Mouse (Mus musculus) right cerebral cortex, adult 2 months (tissue): ENCODE results near the gene Slc17a3.

Experiments
- DNase-seq, 2 experiments: peaks; one replicate each; pipeline ENCODE4 v3.0.0; 2021 to 2022; ENCODE audit warnings: low spot score in 2 of 2

Gene Slc17a3

DNA sequence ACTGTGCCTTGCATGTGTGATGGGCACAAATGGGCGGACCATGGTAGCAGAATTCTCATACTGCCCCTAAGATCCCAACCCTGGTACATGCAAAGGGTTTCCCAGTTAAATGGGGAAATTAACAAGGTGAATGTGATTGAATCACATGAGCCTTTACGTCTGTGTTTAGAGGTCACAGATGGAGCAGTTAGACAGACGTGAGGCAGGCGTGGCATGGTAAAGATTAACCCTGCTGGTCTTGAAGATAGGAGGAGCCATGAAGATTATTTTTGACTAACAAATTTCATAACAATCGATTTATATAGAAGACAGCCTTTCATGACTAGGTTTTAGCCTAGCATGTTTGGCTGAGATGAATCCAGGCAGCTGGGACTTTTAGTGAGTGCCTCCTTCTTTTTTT is 33.9 kb downstream of the Slc17a3 start:
- DNase-seq, result no peak

DNA sequence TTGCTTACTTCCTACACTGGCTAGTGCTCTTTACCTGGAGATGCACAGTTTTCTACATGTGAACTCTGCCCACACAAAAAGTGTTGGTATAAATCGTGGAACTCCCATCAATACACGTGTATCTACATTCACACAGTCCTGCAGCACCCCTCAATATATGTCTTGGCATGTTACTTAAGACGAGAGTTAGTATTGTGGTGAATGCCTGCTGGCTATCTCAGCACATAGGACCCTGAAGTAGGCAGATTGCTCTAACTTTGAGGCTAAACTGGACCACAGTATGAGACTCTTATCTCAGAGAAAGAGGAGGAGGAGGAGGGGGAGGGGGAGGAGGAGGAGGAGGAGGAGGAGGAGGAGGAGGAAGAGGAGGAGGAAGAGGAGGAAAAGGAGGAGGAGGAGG is 39.9 kb downstream of the Slc17a3 start:
- DNase-seq, result no peak

DNA sequence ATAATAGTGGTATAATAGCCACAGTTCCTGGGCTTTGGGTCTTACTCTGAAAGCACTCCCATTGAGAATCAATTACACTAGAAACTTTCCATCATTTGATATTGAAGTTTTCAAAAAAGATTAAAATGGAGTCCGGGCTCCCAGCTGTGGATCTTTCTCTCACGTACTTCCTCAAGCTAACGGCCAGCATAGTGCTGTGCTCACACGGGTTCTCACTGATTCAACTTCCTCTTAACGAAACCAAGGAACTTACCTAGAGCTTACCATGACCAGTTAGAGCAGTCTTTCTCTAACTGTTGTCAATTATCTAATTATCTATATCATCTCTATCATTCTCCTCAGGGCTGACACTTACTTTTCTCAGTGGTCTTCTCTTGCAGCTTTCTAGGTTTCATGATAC is 40.4 kb downstream of the Slc17a3 start:
- DNase-seq, result no peak

DNA sequence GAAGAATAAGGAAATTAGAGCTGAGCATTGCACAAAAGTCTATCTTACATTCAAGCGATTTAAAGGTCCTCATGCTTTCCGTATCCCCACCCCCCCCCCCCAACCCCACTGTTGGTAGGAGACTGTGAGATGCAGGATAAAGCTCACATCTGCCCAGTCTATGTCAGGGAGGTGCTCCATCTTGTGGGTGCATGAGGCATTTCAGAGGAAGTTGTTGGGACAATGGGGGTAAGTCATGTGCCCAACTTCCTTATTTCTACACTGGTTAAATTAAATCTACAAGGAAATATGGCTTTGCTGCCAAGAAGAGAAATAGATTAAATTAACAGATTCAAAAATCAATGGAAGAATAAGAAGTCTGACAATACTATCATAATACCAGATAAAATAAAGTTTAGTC is 46.3 kb downstream of the Slc17a3 start:
- no peak for DNase-seq

DNA sequence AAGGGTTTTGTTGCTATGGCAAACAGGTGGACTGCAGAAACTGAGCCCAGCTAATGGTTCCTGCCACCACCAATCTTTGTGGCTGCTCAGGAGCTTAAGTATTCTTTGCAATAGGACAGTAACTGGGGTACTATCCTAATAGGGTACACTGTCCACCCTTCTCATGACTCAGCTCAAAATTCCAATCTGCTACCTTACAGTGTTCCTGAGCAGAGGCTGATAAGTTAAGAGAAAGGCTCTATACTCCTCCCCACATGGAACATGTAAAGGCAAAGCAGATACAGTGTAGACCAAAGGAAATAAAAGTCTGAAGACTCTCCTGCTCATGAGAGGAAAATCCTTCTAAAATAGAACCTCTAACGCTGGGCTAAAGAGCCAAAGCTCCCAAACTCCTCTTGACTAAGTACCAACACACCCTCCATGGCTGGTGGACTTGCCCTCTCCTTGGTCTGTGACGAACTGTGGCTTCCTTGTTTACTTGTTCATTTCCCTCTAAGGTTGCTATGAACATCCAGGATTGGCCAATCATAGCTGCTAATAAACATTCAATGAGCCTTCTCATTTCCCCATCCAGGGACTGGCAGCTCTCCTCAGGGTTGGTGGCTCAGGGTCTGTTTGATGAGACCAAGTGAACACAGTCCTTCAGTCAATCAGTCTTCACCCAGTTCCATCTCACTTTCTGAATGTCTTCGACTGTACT is 47.9 kb downstream of the Slc17a3 start:
- no peak for DNase-seq

DNA sequence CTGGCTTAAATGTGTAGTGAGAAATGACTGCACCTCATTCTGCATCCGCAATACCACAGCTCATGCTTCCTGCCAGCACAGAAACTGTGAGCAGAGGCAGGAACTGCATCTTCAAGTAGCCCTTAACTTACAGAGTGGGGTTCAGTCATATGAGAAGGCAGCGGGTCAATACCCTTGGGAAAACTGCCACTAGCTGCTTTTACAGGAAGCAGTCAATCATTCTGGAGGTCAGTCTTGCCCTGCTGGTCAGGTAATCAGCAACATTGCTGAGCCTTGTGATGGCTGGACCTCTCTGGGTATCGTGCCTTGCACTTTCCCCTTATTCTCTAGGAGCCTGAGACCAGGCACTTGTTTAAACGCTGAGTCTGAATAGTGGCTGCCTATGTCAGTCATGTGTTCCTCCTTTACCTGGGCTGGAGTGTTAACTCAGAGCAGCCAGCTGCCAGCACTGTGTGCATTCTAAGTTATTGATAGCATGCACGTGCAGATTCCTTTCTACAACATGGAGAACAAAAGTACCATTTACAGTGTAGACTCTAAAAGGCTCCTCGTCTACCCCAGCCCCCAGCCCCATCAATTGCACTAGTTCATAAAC is 49.9 kb downstream of the Slc17a3 start:
- DNase-seq, result no peak

DNA sequence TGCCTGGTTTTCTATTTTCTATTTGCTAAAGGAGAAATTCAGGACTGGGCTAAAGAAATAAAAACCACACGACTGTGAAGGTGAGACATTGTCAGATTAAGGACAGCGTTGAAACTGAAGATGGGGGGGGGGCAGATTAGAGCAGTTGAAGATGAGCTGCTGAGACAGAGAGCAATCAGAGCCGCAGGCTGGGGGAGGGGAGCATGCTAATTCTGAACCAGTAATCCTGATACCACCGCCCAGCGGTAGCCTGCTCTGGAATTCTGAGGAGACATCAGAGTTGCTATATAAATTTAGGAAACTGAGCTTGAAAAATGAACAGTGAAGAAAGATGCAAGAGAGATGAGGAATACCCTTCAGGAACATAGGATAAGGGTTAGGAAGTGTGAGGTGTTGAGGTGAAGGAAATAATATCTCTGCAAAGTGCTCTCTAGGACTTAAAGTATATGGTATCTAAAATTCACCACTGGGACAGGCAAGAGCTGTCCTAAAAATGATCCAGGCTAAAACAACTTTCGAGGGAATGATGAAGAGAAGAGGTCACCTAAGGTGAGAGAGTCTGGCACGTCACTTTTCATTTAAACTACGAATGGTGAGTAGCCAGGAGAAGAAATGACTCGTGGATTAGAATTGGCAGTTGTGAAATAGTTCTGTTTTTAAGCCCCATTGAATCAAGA is 53.5 kb downstream of the Slc17a3 start:
- no peak for DNase-seq

DNA sequence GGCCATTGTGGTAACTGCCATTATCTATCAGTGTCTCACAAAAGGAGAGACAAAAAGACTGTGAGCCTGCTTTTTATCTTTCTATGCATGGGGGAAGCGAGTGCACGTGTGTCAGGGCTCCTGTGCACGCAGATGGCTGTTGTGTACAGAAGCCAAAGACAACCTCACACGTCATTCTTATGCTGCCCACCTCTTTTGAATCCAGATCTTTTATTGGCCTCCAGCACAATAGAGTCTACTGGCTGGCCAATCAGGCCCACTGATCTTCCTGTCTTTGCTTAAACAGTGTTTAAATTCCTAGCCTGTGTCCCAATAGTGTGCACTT is 54.0 kb downstream of the Slc17a3 start:
- DNase-seq, result no peak

DNA sequence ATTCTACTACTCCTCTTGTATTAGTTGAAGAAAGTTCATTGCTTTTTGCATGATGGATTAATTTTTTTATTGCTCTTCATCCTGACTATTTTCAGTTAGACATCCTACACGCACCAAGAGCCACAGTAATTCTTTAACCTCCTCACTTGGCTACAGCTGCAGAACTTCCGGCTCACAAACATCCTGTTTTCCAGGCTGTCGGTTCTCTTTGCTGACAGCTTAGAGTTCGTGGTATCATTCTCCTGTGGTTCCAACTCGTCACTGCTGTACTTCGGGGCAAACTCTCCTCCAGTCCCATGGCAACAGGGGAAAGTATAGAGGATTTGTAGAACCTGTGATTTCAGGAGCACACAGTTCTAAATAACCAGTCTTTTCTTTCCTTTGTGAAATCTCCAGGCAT is 59.0 kb downstream of the Slc17a3 start:
- DNase-seq, result peak in 1 of 2 experiments; percentile 5

DNA sequence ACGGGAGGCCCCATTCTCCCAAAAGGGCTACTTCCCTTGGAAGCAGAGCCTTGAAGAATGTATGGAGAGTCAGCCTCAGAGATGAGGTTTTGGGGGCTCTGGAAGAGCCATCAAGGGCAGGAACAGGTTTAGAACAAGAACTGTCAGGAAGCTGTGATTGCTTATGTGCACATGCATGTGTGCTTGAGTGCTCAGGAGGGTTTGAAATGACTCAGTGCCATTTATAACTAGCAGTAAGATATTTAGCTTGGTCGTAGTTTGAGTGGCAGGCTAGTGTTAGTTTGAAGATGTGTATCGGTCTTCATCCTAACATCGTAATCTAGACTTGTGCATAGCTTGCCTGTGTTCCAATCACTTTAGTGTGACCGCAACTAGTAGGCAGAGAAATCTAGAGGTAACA is 67.7 kb downstream of the Slc17a3 start:
- no peak for DNase-seq

DNA sequence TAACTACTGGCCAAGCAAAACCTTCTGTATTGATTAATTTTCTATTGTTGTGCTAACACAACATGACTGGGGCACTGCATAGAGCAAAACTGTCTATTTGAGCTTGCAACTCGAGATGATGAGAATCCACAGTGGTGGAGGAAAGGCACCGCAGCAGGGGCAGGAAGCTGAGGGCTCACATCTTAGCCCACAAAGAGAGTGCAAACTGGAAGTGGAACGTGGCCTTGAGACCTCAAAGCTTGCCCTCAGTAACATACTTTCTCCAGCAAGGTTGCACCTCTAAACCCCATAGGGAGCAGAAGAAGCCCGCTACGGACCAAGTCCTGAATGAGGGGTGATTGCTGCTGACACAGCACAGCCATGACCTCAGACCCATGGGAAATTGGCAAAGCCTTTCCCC is 70.9 kb downstream of the Slc17a3 start:
- DNase-seq, result no peak
